Mouse (Mus musculus) granulocyte monocyte progenitor cell, adult 5-6 weeks (primary cell): Measurements from ENCODE around the gene Smg6. TPM values are rescaled to one million over a fixed set of nuclear protein-coding genes. Genes with fewer than 3 reads are reported as not detected.

Experiments
- ATAC-seq: replicated peaks from 2 replicates; pipeline ENCODE4 v1.8.0; 2016; ENCODE audit warnings: mild to moderate bottlenecking, moderate TSS enrichment, inconsistent platforms; ENCODE audit not compliant: poor library complexity, severe bottlenecking
- total RNA-seq, 2 experiments: library from RNA; stranded (forward) in 1 of 2; stranded (reverse) in 1 of 2; fragments of 200-712, 200-1000 nt in 1 of 2; fragments of >200 nt in 1 of 2; fragmentation: Nextera tagmentation in 1 of 2; gene quantifications; 2 replicates each; pipeline ENCODE4 v1.2.3; 2014 to 2017

Gene Smg6
- total RNA-seq, 2 experiments from 2014 or later: 26.1 to 26.8 TPM

- ATAC-seq: no peak
These were observed 213.7 kb downstream of the Smg6 start for GRCm38 (mm10) chr11:75139122-75139963.

GRCm38 (mm10) chr11:75140431-75140830, 214.8 kb downstream of the Smg6 start:
- ATAC-seq: no peak

GRCm38 (mm10) chr11:75141038-75141437, 215.4 kb downstream of the Smg6 start:
- ATAC-seq: peak; percentile 42

- no peak for ATAC-seq
These were observed 216.3 kb downstream of the Smg6 start for GRCm38 (mm10) chr11:75141913-75142312.

- no peak for ATAC-seq
These were observed 217.1 kb downstream of the Smg6 start for GRCm38 (mm10) chr11:75142749-75143148.

- no peak for ATAC-seq
These were observed 220.2 kb downstream of the Smg6 start for GRCm38 (mm10) chr11:75145841-75146240.

GRCm38 (mm10) chr11:75147106-75147845, 221.7 kb downstream of the Smg6 start:
- no peak for ATAC-seq

- ATAC-seq: no peak; the same call in 1 of the 2 replicates
These were observed 222.2 kb downstream of the Smg6 start for GRCm38 (mm10) chr11:75147846-75148168.

- ATAC-seq: no peak
These were observed 222.9 kb downstream of the Smg6 start for GRCm38 (mm10) chr11:75148332-75149035.

GRCm38 (mm10) chr11:75150346-75150745, 224.7 kb downstream of the Smg6 start:
- ATAC-seq: no peak

GRCm38 (mm10) chr11:75152603-75153557, 227.3 kb downstream of the Smg6 start:
- peak; percentile 88 for ATAC-seq

- ATAC-seq: peak; percentile 52
These were observed 228.5 kb downstream of the Smg6 start for GRCm38 (mm10) chr11:75154053-75154585.

- ATAC-seq: no peak
These were observed 230.4 kb downstream of the Smg6 start for GRCm38 (mm10) chr11:75155985-75156384.

- ATAC-seq: no peak
These were observed 230.8 kb downstream of the Smg6 start for GRCm38 (mm10) chr11:75156416-75156815.

- ATAC-seq: no peak
These were observed 231.4 kb downstream of the Smg6 start for GRCm38 (mm10) chr11:75157037-75157436.

GRCm38 (mm10) chr11:75157901-75158300, 232.3 kb downstream of the Smg6 start:
- no peak for ATAC-seq

- peak; percentile 74 for ATAC-seq
These were observed 232.8 kb downstream of the Smg6 start for GRCm38 (mm10) chr11:75158432-75158831.

GRCm38 (mm10) chr11:75159564-75159963, 233.9 kb downstream of the Smg6 start:
- ATAC-seq: 0 out of 2 replicates have a peak, but pooled peaks have one; percentile 28

GRCm38 (mm10) chr11:75160954-75161353, 235.3 kb downstream of the Smg6 start:
- ATAC-seq: no peak
